Mouse (Mus musculus): ENCODE data around the gene Klk7.

Gene Klk7

GRCm38 (mm10) chr7:43797844-43798462 lies 13.1 kb upstream of the Klk7 start:
- no peak for DNase-seq

GRCm38 (mm10) chr7:43799876-43800275 lies 11.2 kb upstream of the Klk7 start:
- DNase-seq: no peak

DNA sequence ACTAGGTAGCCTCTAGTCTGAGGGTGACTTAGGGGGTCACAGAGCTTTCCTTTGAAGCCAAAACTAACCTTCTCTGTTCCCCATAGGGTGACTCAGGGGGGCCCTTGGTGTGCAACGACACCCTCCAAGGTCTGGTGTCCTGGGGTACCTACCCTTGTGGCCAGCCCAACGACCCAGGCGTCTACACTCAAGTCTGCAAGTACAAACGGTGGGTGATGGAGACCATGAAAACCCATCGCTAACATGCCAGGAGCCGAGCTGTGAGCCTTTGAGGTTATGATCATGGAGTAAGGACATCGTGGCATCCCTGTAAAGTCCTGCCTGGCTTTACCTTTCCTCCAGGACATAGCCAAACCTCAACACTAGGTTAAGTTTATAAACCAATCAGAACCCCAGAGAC lies 4.1 kb downstream of the Klk7 start:
- no peak for DNase-seq

- no peak for DNase-seq
Measured at GRCm38 (mm10) chr7:43816746-43817145, 5.7 kb downstream of the Klk7 start.

DNA sequence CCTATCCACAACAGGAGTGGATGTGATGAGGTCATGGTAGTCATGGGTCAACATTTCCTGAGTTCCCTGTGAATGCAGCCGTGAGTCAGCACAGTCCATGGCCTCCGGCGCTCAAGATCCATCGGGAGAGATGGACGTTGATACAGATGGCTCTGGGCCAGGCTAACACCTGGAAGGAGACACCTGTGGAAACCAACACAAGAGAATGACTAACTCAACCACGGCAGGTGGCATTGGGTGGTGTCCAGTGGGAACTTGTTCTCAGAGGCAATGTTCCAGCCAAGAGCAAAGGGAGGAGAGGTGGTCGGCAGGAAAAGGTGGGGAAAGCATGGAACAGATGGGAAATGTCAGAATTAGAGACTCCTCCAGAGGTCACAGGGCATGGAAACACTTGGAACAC lies 10.5 kb downstream of the Klk7 start:
- no peak for DNase-seq

DNA sequence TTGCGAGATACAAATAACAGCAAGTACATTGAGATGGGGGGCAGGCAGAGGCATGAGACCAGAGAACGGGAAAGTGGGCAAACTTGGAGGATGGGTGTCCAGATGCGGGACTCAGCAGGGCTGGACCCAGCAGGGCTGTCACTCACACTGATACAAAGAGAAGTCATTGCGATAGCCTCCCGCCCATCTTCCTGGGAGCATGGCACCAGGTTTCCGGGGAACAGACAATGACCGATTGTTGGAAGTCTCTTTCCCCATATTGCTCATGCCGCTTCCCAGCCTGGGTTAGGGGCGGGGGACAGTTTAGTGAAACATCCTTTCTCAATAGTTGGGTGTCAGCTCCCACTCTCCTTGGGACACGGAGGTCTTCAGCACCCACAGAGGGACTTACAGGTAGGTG lies 13.1 kb downstream of the Klk7 start, which contains the start of gene Klk6:
Gene Klk6, plus strand, starts transcription at position 301 of the 400 bp plus-strand sequence.
- DNase-seq: no peak

DNA sequence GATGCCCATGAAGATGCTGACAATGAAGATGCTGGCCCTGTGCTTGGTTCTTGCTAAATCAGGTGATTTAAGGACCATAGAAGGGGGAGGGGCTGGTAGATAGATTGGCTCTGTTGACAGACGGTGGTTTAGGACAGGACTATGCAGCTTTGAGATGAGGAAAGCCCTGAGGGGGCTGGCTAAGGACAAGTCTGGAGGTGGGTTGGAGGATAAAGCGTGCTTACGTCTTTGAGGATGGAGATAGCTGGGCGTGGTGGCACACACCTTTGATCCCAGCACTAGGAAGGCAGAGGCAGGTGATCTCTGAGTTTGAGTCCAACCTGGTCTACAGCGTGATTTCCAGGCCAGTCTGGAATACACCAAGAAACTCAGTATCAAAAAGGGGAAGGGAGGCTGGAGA lies 15.0 kb downstream of the Klk7 start:
- no peak for DNase-seq

- DNase-seq: no peak
Measured at GRCm38 (mm10) chr7:43827706-43828105, 16.6 kb downstream of the Klk7 start.

- DNase-seq: no peak
Measured at GRCm38 (mm10) chr7:43829006-43829405, 17.9 kb downstream of the Klk7 start.

GRCm38 (mm10) chr7:43841701-43842100 lies 30.6 kb downstream of the Klk7 start, which contains the start of gene Klk5:
Gene Klk5, plus strand, starts transcription at chr7:43841971.
- DNase-seq: no peak

- DNase-seq: no peak
Measured at GRCm38 (mm10) chr7:43843801-43844200, 32.7 kb downstream of the Klk7 start.

GRCm38 (mm10) chr7:43851616-43852015 lies 40.5 kb downstream of the Klk7 start:
- DNase-seq: no peak

DNA sequence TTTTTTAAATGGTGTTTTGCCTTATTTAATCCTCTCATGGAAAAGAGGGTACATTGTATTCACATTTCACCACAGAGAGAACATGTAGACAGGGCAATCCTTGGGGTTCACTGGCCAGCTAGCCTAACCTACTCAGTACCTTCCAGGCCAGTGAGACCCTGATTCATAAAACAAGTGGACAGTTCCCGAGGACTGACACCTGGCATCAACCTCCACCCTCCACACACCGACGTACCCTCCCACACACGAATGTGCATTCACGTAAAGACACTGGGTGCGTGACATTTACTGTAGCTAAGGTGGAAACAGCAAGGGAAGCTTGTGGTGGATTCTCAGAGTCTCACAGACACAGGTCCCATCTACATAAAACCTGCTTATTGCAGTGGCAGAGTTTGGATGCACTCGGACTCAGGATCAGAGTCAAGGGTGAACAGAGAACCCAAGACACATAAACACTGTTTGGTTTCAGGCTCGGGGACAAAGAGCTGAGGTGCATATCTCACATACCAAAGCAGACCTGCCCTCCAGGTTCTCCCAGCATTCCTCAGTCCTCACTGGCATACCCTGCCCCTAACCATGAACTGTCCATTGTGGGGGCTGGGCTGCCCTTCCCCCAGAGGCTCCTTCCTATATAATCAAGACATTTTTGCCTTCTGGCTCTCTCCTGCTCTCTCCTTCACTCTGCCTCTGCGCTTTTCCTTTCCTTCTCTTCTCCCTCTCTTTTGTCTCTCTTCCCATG lies 43.7 kb downstream of the Klk7 start:
- no peak for DNase-seq

DNA sequence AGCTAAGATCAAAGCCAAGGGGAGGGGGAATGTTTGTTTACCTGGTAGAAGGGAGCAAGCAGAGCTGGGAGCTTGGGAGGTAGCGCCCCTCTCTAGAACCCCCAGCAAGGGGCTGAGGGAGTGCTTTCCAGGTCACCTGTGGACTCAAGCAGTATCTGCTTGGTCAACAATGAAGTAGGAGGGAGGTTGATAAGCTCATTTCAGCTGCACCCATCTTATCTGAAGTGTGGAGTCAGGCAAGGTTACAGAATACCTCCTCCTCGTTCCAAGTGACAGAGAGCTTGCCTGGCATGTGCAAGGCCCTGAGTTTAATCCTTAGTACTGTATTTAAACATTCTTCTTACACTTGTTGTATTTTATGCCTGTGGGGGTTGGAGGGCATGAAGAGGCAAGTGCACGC lies 44.6 kb downstream of the Klk7 start:
- no peak for DNase-seq

- no peak for DNase-seq
Measured at GRCm38 (mm10) chr7:43856307-43856706, 45.2 kb downstream of the Klk7 start.

DNA sequence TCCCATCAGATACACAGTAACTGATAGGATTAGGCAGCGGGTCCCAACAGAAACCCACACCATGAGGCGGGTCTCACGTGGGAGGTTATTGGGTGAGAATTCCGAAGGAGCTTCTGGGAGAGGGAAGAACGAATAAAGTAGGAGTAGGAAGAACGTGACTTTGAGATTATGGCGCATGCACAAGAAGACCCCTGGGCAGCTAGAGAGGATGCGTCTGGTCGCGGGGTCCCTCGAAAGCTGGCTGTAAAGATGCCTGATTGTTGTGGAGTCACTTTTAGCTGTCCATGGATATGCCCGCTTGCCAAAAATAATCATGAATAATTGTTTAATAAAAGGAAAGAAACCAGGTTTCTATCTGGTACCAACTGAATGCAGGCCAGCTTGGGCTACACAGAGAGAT lies 46.4 kb downstream of the Klk7 start:
- DNase-seq: no peak

DNA sequence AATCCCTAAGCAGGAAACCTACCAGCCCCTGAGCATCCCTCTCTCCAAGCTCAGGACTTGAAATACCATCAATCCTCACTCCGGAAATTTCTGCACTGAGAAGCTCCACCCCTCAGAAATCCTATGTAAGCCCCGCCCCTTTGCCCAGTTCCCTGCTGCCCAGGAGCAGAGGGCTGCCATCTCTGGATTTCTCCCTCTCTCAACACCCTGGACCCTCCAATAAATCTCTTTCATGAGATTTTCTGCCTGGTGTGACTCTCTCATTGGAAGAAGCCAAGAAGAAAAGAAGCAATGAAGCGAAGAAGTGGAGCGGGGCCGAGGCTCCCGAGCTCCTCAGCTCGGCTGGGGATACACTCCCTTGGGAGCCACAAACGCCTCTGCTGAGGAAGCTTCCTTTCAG lies 49.3 kb downstream of the Klk7 start:
- DNase-seq: peak; percentile 23
